Mouse (Mus musculus) layer of hippocampus, adult 11-12 months (tissue): ENCODE measurements around the gene Nufip1.
"Not testable (repeated sequence)": the region's sequence is repeated elsewhere in the genome, so short reads cannot be mapped to it uniquely, and the experiment has no call there.

Experiments used
- DNase-seq: peaks from one replicate; pipeline ENCODE4 v3.0.0; 2022; ENCODE audit warnings: low spot score

Gene Nufip1

DNA sequence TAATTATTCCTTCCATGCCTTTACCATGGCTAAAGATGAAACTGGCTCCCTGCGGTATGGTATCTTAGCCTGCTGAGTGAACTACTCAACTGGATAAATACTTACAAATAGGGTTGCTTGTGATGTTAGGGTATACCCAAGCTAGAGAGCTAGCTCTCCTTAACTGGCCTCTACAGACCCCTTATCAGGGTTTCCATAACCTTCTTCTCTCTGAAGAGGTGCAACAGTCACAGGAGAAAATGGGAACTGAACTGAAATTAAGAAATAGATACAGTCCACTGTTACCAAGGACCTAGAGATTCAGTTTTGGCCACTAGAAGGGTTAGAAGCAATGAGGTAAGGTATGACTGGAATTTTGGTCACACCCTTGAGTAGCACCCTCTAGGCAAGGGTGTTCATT lies 34.6 kb downstream of the Nufip1 start:
- no peak for DNase-seq

DNA sequence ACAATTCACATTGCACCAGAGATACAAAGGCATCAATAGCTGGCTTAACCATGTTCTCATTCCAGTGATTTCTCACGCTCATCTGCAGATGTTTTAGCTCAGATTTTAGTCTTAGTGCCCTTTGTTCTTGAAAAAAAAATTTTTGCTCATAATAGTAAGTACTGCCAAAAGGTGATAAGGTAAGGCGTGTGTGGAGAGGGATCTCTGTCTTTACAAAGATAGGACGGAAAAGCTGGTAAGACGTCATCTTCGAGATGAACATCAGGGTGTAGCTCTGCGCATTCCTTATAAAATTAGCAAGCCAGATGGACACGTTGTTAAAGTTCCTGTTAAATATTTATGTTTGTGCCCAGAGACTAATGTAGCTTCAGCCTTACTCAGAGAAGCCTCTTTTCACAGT lies 35.2 kb downstream of the Nufip1 start:
- no peak for DNase-seq

DNA sequence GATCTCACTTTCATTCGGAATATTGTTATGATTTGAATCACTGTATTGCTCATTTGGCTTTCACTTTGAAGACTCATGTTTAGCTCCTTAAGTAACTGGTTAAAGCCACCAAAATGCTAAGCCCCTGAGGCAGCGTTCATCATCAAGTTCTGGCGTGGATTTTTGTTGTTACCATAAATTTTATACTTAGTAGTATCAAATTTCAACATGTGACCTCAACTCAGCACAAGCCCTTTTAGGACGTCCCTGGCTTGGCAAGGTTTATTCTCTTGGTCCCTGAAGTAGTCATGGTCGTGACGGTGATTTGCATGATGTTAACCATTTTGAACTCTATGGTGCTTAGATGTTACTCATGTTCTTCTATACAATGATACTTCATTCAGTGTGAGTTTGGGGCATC lies 36.4 kb downstream of the Nufip1 start:
- no peak for DNase-seq

DNA sequence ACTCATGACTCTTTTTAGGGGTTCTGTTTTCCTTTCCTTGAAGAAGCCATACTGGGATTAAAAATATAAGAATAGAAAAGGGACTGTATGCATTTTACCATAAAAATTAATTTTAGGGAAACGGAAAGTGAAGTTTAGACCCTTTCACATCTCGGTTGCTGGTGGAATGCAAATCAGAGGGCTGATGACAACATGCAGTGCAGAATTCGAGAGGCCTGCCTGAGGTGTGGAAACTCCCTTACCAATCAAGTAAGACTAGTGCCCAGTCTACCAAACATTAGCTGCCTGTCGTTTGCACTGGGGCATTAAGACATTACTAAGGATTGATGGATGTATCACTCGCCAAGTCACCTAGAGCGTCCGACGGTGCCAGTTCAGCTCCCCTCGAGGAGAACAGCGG lies 37.6 kb downstream of the Nufip1 start:
- no peak for DNase-seq

- peak; percentile 27 for DNase-seq
Observed at GRCm38 (mm10) chr14:76149531-76150179, 39.0 kb downstream of the Nufip1 start.

GRCm38 (mm10) chr14:76150499-76150898 lies 39.8 kb downstream of the Nufip1 start:
- DNase-seq, result no peak

DNA sequence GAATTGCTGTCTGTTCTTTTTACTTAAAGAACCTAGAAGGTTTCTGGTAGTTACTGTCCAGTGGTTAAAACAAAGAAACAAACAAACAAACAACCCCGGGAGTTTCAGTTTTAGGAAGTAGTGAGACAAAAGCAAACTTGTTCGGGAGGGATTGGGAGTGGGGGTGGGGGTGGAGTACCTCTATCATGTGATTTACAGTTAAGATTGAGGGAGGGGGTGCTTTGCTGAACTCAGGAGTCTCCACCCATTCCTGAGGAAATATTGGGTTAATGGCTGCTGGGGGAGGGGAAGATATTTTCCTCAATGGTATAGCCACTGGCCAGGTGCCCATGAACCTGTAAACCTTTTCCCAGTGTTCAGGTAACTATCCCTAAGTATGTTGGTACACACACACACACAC lies 40.3 kb downstream of the Nufip1 start:
- no peak for DNase-seq

DNA sequence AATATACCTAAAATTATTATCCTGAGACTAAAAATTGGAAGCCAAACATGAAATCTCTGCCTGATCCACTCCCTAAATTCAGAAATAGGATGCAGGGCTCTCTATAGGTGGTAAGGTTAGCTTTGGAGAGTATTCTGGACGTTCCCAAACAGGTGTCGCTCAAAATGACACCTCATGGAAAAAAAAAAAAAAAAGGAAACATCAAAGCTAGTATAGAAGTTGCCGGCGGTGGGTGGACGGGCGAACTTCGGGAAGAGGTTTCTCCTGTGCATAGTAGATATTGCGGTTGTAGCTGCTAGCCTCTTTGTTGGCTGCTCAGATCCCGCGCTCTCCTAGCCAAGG lies 41.1 kb downstream of the Nufip1 start:
- DNase-seq, result no peak

- peak; percentile 97 for DNase-seq
Observed at GRCm38 (mm10) chr14:76152162-76153002, 41.7 kb downstream of the Nufip1 start.

DNA sequence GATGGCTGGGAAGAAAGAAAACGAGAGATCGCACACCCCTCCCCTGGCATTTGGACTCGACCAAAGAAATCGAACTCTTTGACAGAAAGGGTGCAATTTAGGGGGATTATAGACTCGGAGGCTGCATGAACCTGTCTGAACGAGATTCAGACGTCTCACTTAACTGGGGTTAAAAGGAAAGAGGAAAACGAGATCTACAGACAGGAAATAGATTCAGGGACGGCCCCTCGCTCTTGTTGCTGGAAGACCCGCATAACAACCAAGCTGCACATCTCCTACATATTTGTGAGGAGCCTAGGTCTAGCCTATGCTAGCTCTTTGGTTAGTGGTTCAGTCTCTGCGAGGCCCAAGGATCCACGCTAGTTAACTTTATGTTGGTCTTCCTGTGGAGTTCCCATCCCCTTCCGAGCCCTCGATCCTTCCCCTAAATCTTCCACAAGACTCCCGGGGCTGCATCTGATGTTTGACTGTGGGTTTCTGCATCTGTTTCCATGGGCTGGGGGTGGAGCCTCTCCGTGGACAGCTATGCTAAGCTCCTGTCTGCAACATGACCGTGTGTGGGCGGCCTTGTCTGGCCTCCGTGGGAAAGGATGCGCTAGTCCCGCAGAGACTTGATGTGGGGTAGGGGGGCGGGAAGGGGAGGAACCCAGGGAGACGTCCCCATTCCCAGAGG lies 42.4 kb downstream of the Nufip1 start:
- peak; percentile 12 for DNase-seq

GRCm38 (mm10) chr14:76153828-76154227 lies 43.1 kb downstream of the Nufip1 start:
- DNase-seq, result no peak

DNA sequence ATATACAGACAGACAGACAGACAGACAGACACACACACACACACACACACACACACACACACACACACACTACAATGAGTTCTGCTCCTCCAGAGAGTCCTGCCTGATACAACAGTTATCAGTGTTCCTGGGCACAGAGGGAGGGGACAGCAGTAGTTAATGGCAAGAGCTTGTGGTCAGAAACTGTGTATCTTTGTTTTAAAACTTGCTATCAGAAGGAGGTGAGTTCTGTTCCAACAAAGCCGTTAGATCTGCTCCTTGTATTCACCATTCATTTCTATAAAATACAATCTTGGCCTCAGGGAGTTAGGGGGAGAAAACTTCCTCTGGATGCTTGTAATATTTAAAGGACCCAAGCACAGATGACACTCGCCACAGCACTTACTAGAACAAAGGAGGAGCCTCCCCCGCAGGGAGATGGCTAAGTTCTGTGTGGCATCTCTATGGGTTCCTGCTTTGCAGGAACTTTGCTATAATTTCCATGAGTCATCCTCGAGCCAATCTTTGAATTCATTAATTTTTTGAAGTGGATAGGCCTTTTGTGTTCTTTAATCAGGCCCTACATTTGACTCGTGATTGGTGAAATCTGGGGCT lies 47.6 kb downstream of the Nufip1 start:
- DNase-seq, result no peak

GRCm38 (mm10) chr14:76160580-76160979 lies 49.9 kb downstream of the Nufip1 start:
- DNase-seq, result not testable (repeated sequence)

GRCm38 (mm10) chr14:76164236-76164635 lies 53.5 kb downstream of the Nufip1 start:
- no peak for DNase-seq

- DNase-seq, result peak; percentile 34
Observed at GRCm38 (mm10) chr14:76164904-76165755, 54.4 kb downstream of the Nufip1 start.

- DNase-seq, result peak; percentile 29
Observed at GRCm38 (mm10) chr14:76169876-76170466, 59.3 kb downstream of the Nufip1 start.

GRCm38 (mm10) chr14:76171285-76171684 lies 60.6 kb downstream of the Nufip1 start:
- no peak for DNase-seq

GRCm38 (mm10) chr14:76174328-76174727 lies 63.6 kb downstream of the Nufip1 start:
- DNase-seq, result no peak

DNA sequence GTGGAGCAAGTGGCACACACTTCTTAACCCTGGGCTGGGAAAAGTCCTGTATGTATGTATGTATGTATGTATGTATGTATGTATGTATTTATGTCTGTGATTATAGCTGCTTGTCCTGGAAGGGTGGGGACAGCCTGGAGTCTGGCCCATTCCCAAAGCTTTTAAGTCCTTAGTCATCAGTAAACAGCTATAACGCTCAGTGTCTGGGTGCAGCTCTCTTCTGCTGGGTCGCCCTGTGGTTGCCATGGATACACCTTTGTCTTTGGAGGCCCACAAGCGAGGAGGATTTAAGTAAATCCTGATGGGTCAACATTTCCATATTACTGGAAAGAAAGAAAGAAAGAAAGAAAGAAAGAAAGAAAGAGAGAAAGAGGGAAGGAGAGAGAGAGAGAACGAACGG lies 65.1 kb downstream of the Nufip1 start:
- no peak for DNase-seq

- DNase-seq, result no peak
Observed at GRCm38 (mm10) chr14:76177230-76177629, 66.5 kb downstream of the Nufip1 start.

DNA sequence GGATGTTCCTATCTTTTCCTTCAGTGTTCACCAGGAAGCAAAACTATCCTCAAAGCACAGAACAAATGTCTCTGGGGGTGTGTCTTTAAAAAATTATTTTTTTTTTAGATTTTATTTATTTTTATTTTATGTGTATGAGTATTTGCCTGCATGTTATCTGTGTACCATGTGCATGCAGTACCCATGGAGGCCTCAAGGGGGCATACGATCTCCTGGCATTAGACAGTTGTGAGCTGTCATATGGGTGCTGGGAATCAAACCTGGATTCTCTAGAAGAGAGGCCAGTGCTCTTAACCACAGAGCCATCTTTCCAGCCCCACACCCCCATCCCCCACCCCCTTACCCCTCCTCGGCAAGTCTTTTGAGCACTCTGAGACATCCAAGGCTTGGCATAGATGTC lies 67.8 kb downstream of the Nufip1 start:
- no peak for DNase-seq
